Mouse (Mus musculus) G1E (cell line): ENCODE data around the gene Nudcd3.

Experiments used
- CTCF ChIP-seq: IDR thresholded peaks from 2 replicates; pipeline ENCODE4 v1.5.1; 2012; ENCODE audit warnings: low read depth, low read length, inconsistent platforms, mixed read lengths
- GATA1 ChIP-seq: IDR thresholded peaks from 2 replicates; pipeline ENCODE4 v1.6.1; 2012; ENCODE audit warnings: borderline replicate concordance, low read length, inconsistent platforms, mixed read lengths
- GATA2 ChIP-seq: IDR thresholded peaks from 2 replicates; pipeline ENCODE4 v1.6.1; 2012; ENCODE audit warnings: low read depth, low read length, inconsistent platforms, borderline replicate concordance
- POLR2AphosphoS5 ChIP-seq: IDR thresholded peaks from 2 replicates; pipeline ENCODE4 v1.6.1; 2012; ENCODE audit warnings: low read depth, low read length, inconsistent platforms; ENCODE audit not compliant: insufficient replicate concordance
- TAL1 ChIP-seq: conservative IDR thresholded peaks from 2 replicates; pipeline ENCODE4 v1.6.1; 2012; ENCODE audit warnings: low read depth, low read length, inconsistent platforms, mixed read lengths

GRCm38 (mm10) chr11:6187399-6187798 lies 12.8 kb downstream of the Nudcd3 start:
- TF ChIP-seq CTCF (no peak), GATA1 (no peak), TAL1 (no peak), GATA2 (no peak), POLR2AphosphoS5 (no peak)
